Mouse (Mus musculus) forebrain, embryonic 14.5 days (tissue): ENCODE results near the gene Josd1. TPM values are rescaled to one million over a fixed set of nuclear protein-coding genes. Genes with fewer than 3 reads are reported as not detected.

Experiments
- ATAC-seq: fragments of 200-750 bp; cut with Nextera tagmentation; 2 replicates; pipeline ENCODE4 v1.8.0; 2017; ENCODE audit warnings: mild to moderate bottlenecking, moderate library complexity
- DNase-seq: peaks from one replicate; pipeline ENCODE4 v3.0.0-alpha.2; 2015; ENCODE audit warnings: low spot score
- H3K27ac ChIP-seq: fragments of 300-500 bp; sonication (generic); 2 replicates; pipeline ENCODE4 v1.5.1; 2014; ENCODE audit warnings: low read depth, mild to moderate bottlenecking, control low read depth, low read length, moderate library complexity
- H3K27me3 ChIP-seq: fragments of 300-500 bp; sonication (generic); replicated peaks from 2 replicates; pipeline ENCODE4 v1.6.1; 2014; ENCODE audit warnings: low read length, control low read depth, mixed read lengths; ENCODE audit not compliant: control insufficient read depth, insufficient read depth
- H3K36me3 ChIP-seq: fragments of 300-500 bp; sonication (generic); 2 replicates; pipeline ENCODE4 v1.6.1; 2014; ENCODE audit warnings: low read length, control low read depth; ENCODE audit not compliant: control insufficient read depth, insufficient read depth
- H3K4me1 ChIP-seq: fragments of 300-500 bp; sonication (generic); 2 replicates; pipeline ENCODE4 v1.6.1; 2014; ENCODE audit warnings: antibody characterized with exemption, low read length, control low read depth; ENCODE audit not compliant: control insufficient read depth, insufficient read depth
- H3K4me2 ChIP-seq: fragments of 300-500 bp; sonication (generic); 2 replicates; pipeline ENCODE4 v1.6.1; 2014; ENCODE audit warnings: mild to moderate bottlenecking, control low read depth, low read length
- H3K4me3 ChIP-seq: fragments of 300-500 bp; sonication (generic); 2 replicates; pipeline ENCODE4 v1.5.1; 2014; ENCODE audit warnings: low read depth, low read length, control low read depth
- H3K9ac ChIP-seq: fragments of 300-500 bp; sonication (generic); 2 replicates; pipeline ENCODE4 v1.6.1; 2014; ENCODE audit warnings: mild to moderate bottlenecking, low read length, control low read depth, moderate library complexity
- H3K9me3 ChIP-seq: fragments of 300-500 bp; sonication (generic); replicated peaks from 2 replicates; pipeline ENCODE4 v1.6.1; 2016; ENCODE audit warnings: low read length, control low read depth, mixed read lengths; ENCODE audit not compliant: control insufficient read depth
- WGBS: fragments of 180-500 bp; shearing (Covaris S2); extraction: QIAGEN DNeasy Blood & Tissue Kit; methylation state at CpG from one replicate; pipeline ENCODE4 v1.1.7; 2014; 5-methylcytosine and 5-hydroxymethylcytosine counted together
- polyA plus RNA-seq: library from polyadenylated mRNA; unstranded; fragments of >200 nt; fragmentation: Nextera tagmentation; extraction: Ambion mirVana; gene quantifications from 2 replicates; pipeline ENCODE4 v1.2.1, GENCODE M21; 2014

Gene Josd1
- 14.7 and 15.2 TPM in 2 replicates for polyA plus RNA-seq

- Histone ChIP-seq H3K4me3 (peak within 1 kb of the TSS; percentile 95), H3K9me3 (no peaks in the 10 kb centered on the region), H3K36me3 (no peaks in the 10 kb centered on the region), H3K27me3 (no peaks in the 10 kb centered on the region), H3K9ac (peak within 1 kb of the TSS; percentile 90), H3K27ac (peak within 1 kb of the TSS; percentile 90), H3K4me2 (peak within 1 kb of the TSS; percentile 63), H3K4me1 (peaks cover 59% of the 10 kb centered on the region)
- DNase-seq (peak; percentile 88), ATAC-seq (peak; percentile 38)
- WGBS, result under 1% methylated on average over 65 of the region's 72 CpGs
Observed at GRCm38 (mm10) chr15:79687646-79688267, at the start of gene Josd1. Gene Josd1, minus strand, starts transcription at chr15:79687919.

- no peaks in the 10 kb centered on the region for H3K27me3 ChIP-seq
- H3K4me1 ChIP-seq, result no peaks in the 10 kb centered on the region
- WGBS, result 90% methylated on average over 8 of the region's 8 CpGs
- peaks cover 90% of the 10 kb centered on the region for H3K36me3 ChIP-seq
- H3K4me3 ChIP-seq, result no peak overlapping the region
- no peak overlapping the region for H3K9ac ChIP-seq
- DNase-seq, result no peak
- no peak overlapping the region for H3K27ac ChIP-seq
- no peak overlapping the region for H3K4me2 ChIP-seq
- no peak for ATAC-seq
- H3K9me3 ChIP-seq, result no peaks in the 10 kb centered on the region
Observed at GRCm38 (mm10) chr15:79734311-79734710, 46.6 kb upstream of the Josd1 start.

- H3K27me3 ChIP-seq, result no peaks in the 10 kb centered on the region
- no peak overlapping the region for H3K9ac ChIP-seq
- 78% methylated on average over 4 of the region's 4 CpGs for WGBS
- no peak overlapping the region for H3K4me2 ChIP-seq
- no peaks in the 10 kb centered on the region for H3K9me3 ChIP-seq
- no peaks in the 10 kb centered on the region for H3K4me1 ChIP-seq
- H3K27ac ChIP-seq, result no peak overlapping the region
- no peak overlapping the region for H3K4me3 ChIP-seq
- no peak for DNase-seq
- H3K36me3 ChIP-seq, result peaks cover 90% of the 10 kb centered on the region
- no peak for ATAC-seq
Observed at GRCm38 (mm10) chr15:79733640-79734039, 45.9 kb upstream of the Josd1 start.

- Histone ChIP-seq H3K27me3 (no peaks in the 10 kb centered on the region), H3K9me3 (no peaks in the 10 kb centered on the region), H3K4me2 (no peak overlapping the region), H3K4me1 (no peaks in the 10 kb centered on the region), H3K4me3 (no peak overlapping the region), H3K36me3 (peaks cover 90% of the 10 kb centered on the region), H3K9ac (no peak overlapping the region), H3K27ac (no peak overlapping the region)
- DNase-seq (no peak), ATAC-seq (no peak)
- WGBS, result 92% methylated on average over 8 of the region's 8 CpGs
Observed at GRCm38 (mm10) chr15:79733192-79733591, 45.5 kb upstream of the Josd1 start.

GRCm38 (mm10) chr15:79731554-79731953 is 43.8 kb upstream of the Josd1 start:
- H3K4me2 ChIP-seq, result no peak overlapping the region
- no peaks in the 10 kb centered on the region for H3K9me3 ChIP-seq
- no peak overlapping the region for H3K4me3 ChIP-seq
- H3K27ac ChIP-seq, result no peak overlapping the region
- ATAC-seq, result no peak
- no peaks in the 10 kb centered on the region for H3K4me1 ChIP-seq
- no peak for DNase-seq
- peaks cover 90% of the 10 kb centered on the region for H3K36me3 ChIP-seq
- no peaks in the 10 kb centered on the region for H3K27me3 ChIP-seq
- no peak overlapping the region for H3K9ac ChIP-seq
- WGBS, result 57% methylated on average over 7 of the region's 7 CpGs

- Histone ChIP-seq H3K4me1 (no peaks in the 10 kb centered on the region), H3K9me3 (no peaks in the 10 kb centered on the region), H3K27ac (no peak overlapping the region), H3K27me3 (no peaks in the 10 kb centered on the region), H3K4me3 (no peak overlapping the region), H3K36me3 (peaks cover 93% of the 10 kb centered on the region), H3K9ac (no peak overlapping the region), H3K4me2 (no peak overlapping the region)
- ATAC-seq (no peak), DNase-seq (no peak)
- WGBS, result 93% methylated on average over 10 of the region's 10 CpGs
Observed at GRCm38 (mm10) chr15:79728731-79729388, 41.1 kb upstream of the Josd1 start.

GRCm38 (mm10) chr15:79728311-79728710 is 40.6 kb upstream of the Josd1 start:
- Histone ChIP-seq H3K9ac (no peak overlapping the region), H3K4me1 (no peaks in the 10 kb centered on the region), H3K4me2 (no peak overlapping the region), H3K27ac (no peak overlapping the region; the same call in 1 of the 2 replicates), H3K9me3 (no peaks in the 10 kb centered on the region), H3K4me3 (no peak overlapping the region), H3K27me3 (no peaks in the 10 kb centered on the region), H3K36me3 (peaks cover 93% of the 10 kb centered on the region)
- no peak for ATAC-seq
- WGBS, result 45% methylated on average over 5 of the region's 5 CpGs
- no peak for DNase-seq

- no peaks in the 10 kb centered on the region for H3K4me1 ChIP-seq
- H3K9ac ChIP-seq, result no peak overlapping the region
- H3K36me3 ChIP-seq, result peaks cover 91% of the 10 kb centered on the region
- no peak overlapping the region for H3K4me2 ChIP-seq
- DNase-seq (no peak), ATAC-seq (no peak)
- H3K27ac ChIP-seq, result no peak overlapping the region; the same call in 1 of the 2 replicates
- no peak overlapping the region for H3K4me3 ChIP-seq
- WGBS, result 84% methylated on average over 6 of the region's 6 CpGs
- no peaks in the 10 kb centered on the region for H3K27me3 ChIP-seq
- no peaks in the 10 kb centered on the region for H3K9me3 ChIP-seq
Observed at GRCm38 (mm10) chr15:79727840-79728239, 40.1 kb upstream of the Josd1 start.

- no peak overlapping the region for H3K9ac ChIP-seq
Observed at GRCm38 (mm10) chr15:79725190-79725789, 37.6 kb upstream of the Josd1 start.

More at GRCm38 (mm10) chr15:79725190-79725789, 37.6 kb upstream of the Josd1 start:
- H3K4me2 ChIP-seq, result no peak overlapping the region
- no peak overlapping the region for H3K27ac ChIP-seq
- no peaks in the 10 kb centered on the region for H3K27me3 ChIP-seq
- no peak for ATAC-seq
- no peaks in the 10 kb centered on the region for H3K9me3 ChIP-seq
- no peak overlapping the region for H3K4me3 ChIP-seq
- no peak for DNase-seq
- WGBS, result 90% methylated on average over 11 of the region's 11 CpGs
- H3K36me3 ChIP-seq, result peaks cover 83% of the 10 kb centered on the region
- no peaks in the 10 kb centered on the region for H3K4me1 ChIP-seq
